Mouse (Mus musculus): Measurements from ENCODE around the gene Aplp2. TPM values are rescaled to one million over a fixed set of nuclear protein-coding genes. Genes with fewer than 3 reads are reported as not detected.

The Aplp2 gene
- 233 and 256 TPM in 2 replicates for polyA plus RNA-seq (2014; fragmentation: Nextera tagmentation; extraction: Ambion mirVana)

GRCm38 (mm10) chr9:31211690-31212499, at the start of gene Aplp2:
TSS of gene Aplp2 (minus strand) at chr9:31211815.
- Histone ChIP-seq H3K4me1 (ENCODE audit: control insufficient read depth, insufficient read depth, low read length) (peaks cover 22% of the 10 kb centered on the region), H3K4me3 (ENCODE audit: low read depth, low read length) (peak within 1 kb of the TSS; percentile 98), H3K9me3 (ENCODE audit: control insufficient read depth, low read length) (no peaks in the 10 kb centered on the region), H3K36me3 (ENCODE audit: control insufficient read depth, insufficient read depth, low read length) (no peaks in the 10 kb centered on the region), H3K27ac (ENCODE audit: low read depth, low read length) (peak within 1 kb of the TSS; percentile 88), H3K9ac (ENCODE audit: low read length) (peak within 1 kb of the TSS; percentile 90), H3K27me3 (ENCODE audit: control insufficient read depth, insufficient read depth, low read length) (no peaks in the 10 kb centered on the region), H3K4me2 (peak within 1 kb of the TSS; percentile 95)
- under 1% methylated on average over 63 of the region's 63 CpGs for WGBS
- ATAC-seq (ENCODE audit: low FRiP score): peak; percentile 99
- DNase-seq (ENCODE audit: low spot score, missing footprints): peak; percentile 99

- no peak for ATAC-seq (ENCODE audit: low FRiP score)
- Histone ChIP-seq H3K9me3 (ENCODE audit: control insufficient read depth, low read length) (no peaks in the 10 kb centered on the region), H3K4me3 (ENCODE audit: low read depth, low read length) (no peak overlapping the region), H3K9ac (ENCODE audit: low read length) (no peak overlapping the region), H3K36me3 (ENCODE audit: control insufficient read depth, insufficient read depth, low read length) (no peaks in the 10 kb centered on the region), H3K27ac (ENCODE audit: low read depth, low read length) (no peak overlapping the region), H3K27me3 (ENCODE audit: control insufficient read depth, insufficient read depth, low read length) (no peaks in the 10 kb centered on the region), H3K4me2 (no peak overlapping the region), H3K4me1 (ENCODE audit: control insufficient read depth, insufficient read depth, low read length) (no peaks in the 10 kb centered on the region)
- DNase-seq (ENCODE audit: low spot score, missing footprints): no peak
- 75% methylated on average over 4 of the region's 4 CpGs for WGBS
Measured at GRCm38 (mm10) chr9:31260219-31260618, 48.6 kb upstream of the Aplp2 start.

DNA sequence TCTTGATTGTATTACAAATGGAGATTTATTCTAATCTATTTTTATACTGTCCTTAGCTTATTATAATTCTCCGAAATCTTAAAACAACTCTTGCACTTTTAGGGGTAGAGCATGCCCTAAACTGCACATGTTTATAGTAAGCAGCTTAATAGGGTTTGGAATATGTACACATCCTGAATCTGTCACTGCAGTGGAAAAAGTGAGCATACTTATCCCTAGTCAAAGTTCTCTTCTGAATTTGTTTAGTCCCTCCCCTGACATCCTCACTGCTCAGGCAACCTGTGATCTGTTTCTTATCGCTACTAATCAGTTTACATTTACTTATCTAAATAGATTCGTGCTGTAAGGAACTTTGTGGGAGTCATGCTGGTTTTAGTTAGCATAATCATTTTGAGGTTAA, 46.6 kb upstream of the Aplp2 start:
- WGBS: 78% methylated on average over 3 of the region's 3 CpGs
- Histone ChIP-seq H3K4me2 (no peak overlapping the region), H3K9me3 (ENCODE audit: control insufficient read depth, low read length) (no peaks in the 10 kb centered on the region), H3K9ac (ENCODE audit: low read length) (no peak overlapping the region), H3K27ac (ENCODE audit: low read depth, low read length) (no peak overlapping the region), H3K4me1 (ENCODE audit: control insufficient read depth, insufficient read depth, low read length) (no peaks in the 10 kb centered on the region), H3K4me3 (ENCODE audit: low read depth, low read length) (no peak overlapping the region), H3K36me3 (ENCODE audit: control insufficient read depth, insufficient read depth, low read length) (no peaks in the 10 kb centered on the region), H3K27me3 (ENCODE audit: control insufficient read depth, insufficient read depth, low read length) (no peaks in the 10 kb centered on the region)
- no peak for DNase-seq (ENCODE audit: low spot score, missing footprints)
- ATAC-seq (ENCODE audit: low FRiP score): no peak

- Histone ChIP-seq H3K4me3 (ENCODE audit: low read depth, low read length) (no peak overlapping the region), H3K4me1 (ENCODE audit: control insufficient read depth, insufficient read depth, low read length) (no peaks in the 10 kb centered on the region), H3K4me2 (no peak overlapping the region), H3K9ac (ENCODE audit: low read length) (no peak overlapping the region), H3K27me3 (ENCODE audit: control insufficient read depth, insufficient read depth, low read length) (no peaks in the 10 kb centered on the region), H3K9me3 (ENCODE audit: control insufficient read depth, low read length) (no peaks in the 10 kb centered on the region), H3K36me3 (ENCODE audit: control insufficient read depth, insufficient read depth, low read length) (no peaks in the 10 kb centered on the region), H3K27ac (ENCODE audit: low read depth, low read length) (no peak overlapping the region)
- WGBS: 85% methylated on average over 7 of the region's 7 CpGs
- no peak for ATAC-seq (ENCODE audit: low FRiP score)
- no peak for DNase-seq (ENCODE audit: low spot score, missing footprints)
Measured at GRCm38 (mm10) chr9:31255953-31256352, 44.3 kb upstream of the Aplp2 start.

DNA sequence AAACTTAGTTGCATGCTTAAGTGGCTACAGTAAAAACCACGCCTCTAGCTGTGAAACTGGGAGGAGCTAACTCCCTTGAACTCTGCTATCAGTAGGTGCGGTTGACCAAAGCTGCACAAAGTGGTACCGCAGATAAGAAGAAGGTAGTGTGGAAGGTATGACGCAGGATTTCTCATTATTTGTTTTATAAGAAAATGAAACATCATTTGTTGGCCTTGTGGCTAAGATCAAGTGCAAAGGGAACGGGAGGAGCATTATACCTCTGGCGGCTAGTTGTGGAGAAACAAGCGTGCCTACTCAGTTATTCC, 43.0 kb upstream of the Aplp2 start:
- Histone ChIP-seq H3K27ac (ENCODE audit: low read depth, low read length) (no peak overlapping the region), H3K4me2 (no peak overlapping the region), H3K9ac (ENCODE audit: low read length) (no peak overlapping the region), H3K4me3 (ENCODE audit: low read depth, low read length) (no peak overlapping the region), H3K4me1 (ENCODE audit: control insufficient read depth, insufficient read depth, low read length) (no peaks in the 10 kb centered on the region), H3K27me3 (ENCODE audit: control insufficient read depth, insufficient read depth, low read length) (no peaks in the 10 kb centered on the region), H3K36me3 (ENCODE audit: control insufficient read depth, insufficient read depth, low read length) (no peaks in the 10 kb centered on the region), H3K9me3 (ENCODE audit: control insufficient read depth, low read length) (no peaks in the 10 kb centered on the region)
- no peak for ATAC-seq (ENCODE audit: low FRiP score)
- 94% methylated on average over 7 of the region's 7 CpGs for WGBS
- no peak for DNase-seq (ENCODE audit: low spot score, missing footprints)

- Histone ChIP-seq H3K4me1 (ENCODE audit: control insufficient read depth, insufficient read depth, low read length) (no peaks in the 10 kb centered on the region), H3K9ac (ENCODE audit: low read length) (no peak overlapping the region), H3K36me3 (ENCODE audit: control insufficient read depth, insufficient read depth, low read length) (no peaks in the 10 kb centered on the region), H3K4me2 (no peak overlapping the region), H3K27me3 (ENCODE audit: control insufficient read depth, insufficient read depth, low read length) (no peaks in the 10 kb centered on the region), H3K27ac (ENCODE audit: low read depth, low read length) (no peak overlapping the region), H3K4me3 (ENCODE audit: low read depth, low read length) (no peak overlapping the region), H3K9me3 (ENCODE audit: control insufficient read depth, low read length) (no peaks in the 10 kb centered on the region)
- 71% methylated on average over 11 of the region's 11 CpGs for WGBS
- ATAC-seq (ENCODE audit: low FRiP score): no peak
- peak; percentile 82 for DNase-seq (ENCODE audit: low spot score, missing footprints)
Measured at GRCm38 (mm10) chr9:31253866-31254696, 42.5 kb upstream of the Aplp2 start.

DNA sequence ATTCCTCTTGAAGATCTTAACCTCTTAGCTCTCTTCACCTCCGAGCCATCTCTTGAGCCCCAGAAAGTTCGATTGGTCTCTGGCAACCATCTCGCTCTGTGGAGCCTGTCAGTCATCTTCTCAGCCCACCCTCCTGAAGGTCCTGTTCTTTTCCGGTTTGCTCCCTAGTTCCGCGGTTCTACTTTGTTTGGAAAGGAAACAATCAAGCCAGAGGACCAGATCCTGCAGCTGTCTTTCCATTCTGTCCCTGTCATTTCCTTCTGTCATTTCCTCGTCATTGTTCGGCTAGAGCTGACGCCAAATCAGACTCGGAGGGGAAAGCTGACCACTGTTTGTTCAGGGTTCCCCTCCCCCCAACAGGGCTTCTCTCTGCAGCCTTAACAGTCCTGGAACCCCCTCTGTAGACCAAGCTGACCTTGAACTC, 41.7 kb upstream of the Aplp2 start:
- Histone ChIP-seq H3K27ac (ENCODE audit: low read depth, low read length) (no peak overlapping the region), H3K9ac (ENCODE audit: low read length) (no peak overlapping the region), H3K4me3 (ENCODE audit: low read depth, low read length) (no peak overlapping the region), H3K4me1 (ENCODE audit: control insufficient read depth, insufficient read depth, low read length) (no peaks in the 10 kb centered on the region), H3K27me3 (ENCODE audit: control insufficient read depth, insufficient read depth, low read length) (no peaks in the 10 kb centered on the region), H3K36me3 (ENCODE audit: control insufficient read depth, insufficient read depth, low read length) (no peaks in the 10 kb centered on the region), H3K4me2 (no peak overlapping the region), H3K9me3 (ENCODE audit: control insufficient read depth, low read length) (no peaks in the 10 kb centered on the region)
- WGBS: 67% methylated on average over 10 of the region's 10 CpGs
- ATAC-seq (ENCODE audit: low FRiP score) (no peak), DNase-seq (ENCODE audit: low spot score, missing footprints) (peak; percentile 81)

GRCm38 (mm10) chr9:31252182-31252799, 40.7 kb upstream of the Aplp2 start:
- Histone ChIP-seq H3K27ac (ENCODE audit: low read depth, low read length) (no peak overlapping the region), H3K27me3 (ENCODE audit: control insufficient read depth, insufficient read depth, low read length) (no peaks in the 10 kb centered on the region), H3K4me1 (ENCODE audit: control insufficient read depth, insufficient read depth, low read length) (no peaks in the 10 kb centered on the region), H3K4me2 (no peak overlapping the region), H3K36me3 (ENCODE audit: control insufficient read depth, insufficient read depth, low read length) (no peaks in the 10 kb centered on the region), H3K4me3 (ENCODE audit: low read depth, low read length) (no peak overlapping the region), H3K9ac (ENCODE audit: low read length) (no peak overlapping the region), H3K9me3 (ENCODE audit: control insufficient read depth, low read length) (no peaks in the 10 kb centered on the region)
- DNase-seq (ENCODE audit: low spot score, missing footprints): peak; percentile 41
- WGBS: 86% methylated on average over 10 of the region's 10 CpGs
- no peak for ATAC-seq (ENCODE audit: low FRiP score)

Data from midbrain, embryonic 11.5 days (tissue).